ENCODE assay signal across 19 mouse cellular contexts in genomic region chr12:36146230-36147011, GRCm38 (mm10). TPM values are rescaled to one million over a fixed set of nuclear protein-coding genes. Genes with fewer than 3 reads are reported as not detected.
A peak's percentile ranks its signal among the peaks of the same experiment; 100 is the strongest.
DNase-seq lines count a peak whose midpoint lies in the region; ATAC-seq and TF ChIP-seq lines count a peak whose summit lies in the region.
"Had no signal": no experiment of that assay in that cellular context is flagged by ENCODE, and none has a peak within 500 bp of the region (broad histone marks: within the 10 kb centered on the region; RNA-seq: fewer than 3 reads in every experiment).

No protein-coding gene starts in this region.

- intact Hi-C loops in heart, adult 2 months (cut with DNase I), result no loop called here

- H3K27ac ChIP-seq in heart, adult 2 months, result no peak overlapping the region
- no peak overlapping the region for H3K27ac ChIP-seq in heart, embryonic 12.5 days (ENCODE audit: poor library complexity, severe bottlenecking)
- H3K27ac ChIP-seq in lung, postnatal 0 days (ENCODE audit: low read length), result no peak overlapping the region
- H3K27ac ChIP-seq: embryonic facial prominence, embryonic 12.5 days; hindbrain, embryonic 14.5 days; limb, embryonic 13.5 days; lung, embryonic 15.5 days; neural tube, embryonic 15.5 days had no signal

- no peak for TF ChIP-seq POLR2A in heart, adult 2 months (IDR thresholded peaks at IDR 0.05; ENCODE audit: insufficient read depth, low read depth, low read length)

- DNase-seq in heart, adult 2 months, result no peak
- no peak for DNase-seq in lung, postnatal 0 days (ENCODE audit: low spot score)
- no peak for DNase-seq in lung, adult 18-20 months
- no peak for DNase-seq in right cerebral cortex, adult 18-20 months
- DNase-seq in right cerebral cortex, adult 2 months (ENCODE audit: low spot score in 2 of 2), result no peak
- no peak for DNase-seq in layer of hippocampus, postnatal 10 days (ENCODE audit: low spot score in 2 of 2)
- DNase-seq: B cell, adult 2 months; cerebellum, adult 11-12 months; heart, adult 11 months; kidney, adult 9 months; thymus, postnatal 25 days had no signal

- H3K4me1 ChIP-seq in heart, adult 2 months (ENCODE audit: control insufficient read depth, insufficient read depth, low read length), result peaks cover 2% of the 10 kb centered on the region; the same call in 1 of the 2 replicates
- peaks cover 17% of the 10 kb centered on the region for H3K4me1 ChIP-seq in heart, embryonic 12.5 days (replicated peaks)
- no peaks in the 10 kb centered on the region for H3K4me1 ChIP-seq in lung, postnatal 0 days (ENCODE audit: insufficient read depth, low read depth, low read length)
- H3K4me1 ChIP-seq: embryonic facial prominence, embryonic 12.5 days; lung, embryonic 15.5 days had no signal

- no peak for TF ChIP-seq EP300 in heart, adult 2 months (IDR thresholded peaks at IDR 0.05; ENCODE audit: insufficient read depth, low read depth, low read length)
- no peak for TF ChIP-seq EP300 in lung, postnatal 0 days (IDR thresholded peaks at IDR 0.05)

- no peak for ATAC-seq in heart, embryonic 12.5 days (ENCODE audit: insufficient number of reproducible peaks, low FRiP score)
- no peak for ATAC-seq in lung, postnatal 0 days
- ATAC-seq in activated CD4-positive, CD25-positive, alpha-beta regulatory T cell, adult 4 months, result peak; percentile 14

- no peaks in the 10 kb centered on the region for H3K9me3 ChIP-seq in heart, embryonic 12.5 days (replicated peaks)
- H3K9me3 ChIP-seq in lung, postnatal 0 days (ENCODE audit: low read length), result no peaks in the 10 kb centered on the region
- H3K9me3 ChIP-seq: embryonic facial prominence, embryonic 12.5 days; lung, embryonic 15.5 days; megakaryocyte, embryonic 14.5 days; neural tube, embryonic 15.5 days had no signal

- peaks cover 9% of the 10 kb centered on the region for H3K36me3 ChIP-seq in heart, adult 2 months (ENCODE audit: control insufficient read depth, insufficient read depth, low read length)
- peaks cover 6% of the 10 kb centered on the region; the same call in 1 of the 2 replicates for H3K36me3 ChIP-seq in heart, embryonic 12.5 days
- no peaks in the 10 kb centered on the region for H3K36me3 ChIP-seq in lung, postnatal 0 days (ENCODE audit: insufficient read depth, low read length)
- H3K36me3 ChIP-seq: embryonic facial prominence, embryonic 12.5 days; lung, embryonic 15.5 days; neural tube, embryonic 15.5 days had no signal

- no peaks in the 10 kb centered on the region for H3K27me3 ChIP-seq in heart, adult 2 months (ENCODE audit: control insufficient read depth, insufficient read depth, low read length)
- no peaks in the 10 kb centered on the region for H3K27me3 ChIP-seq in heart, embryonic 12.5 days (replicated peaks)
- H3K27me3 ChIP-seq in lung, postnatal 0 days (replicated peaks; ENCODE audit: insufficient read depth, low read length), result no peaks in the 10 kb centered on the region
- H3K27me3 ChIP-seq: embryonic facial prominence, embryonic 12.5 days; limb, embryonic 13.5 days; lung, embryonic 15.5 days; megakaryocyte, embryonic 14.5 days; neural tube, embryonic 15.5 days had no signal

- 90% methylated on average over 3 of the region's 3 CpGs for WGBS in heart, adult 2 months
- 92% methylated on average over 3 of the region's 3 CpGs for WGBS in heart, embryonic 12.5 days
- 92% methylated on average over 3 of the region's 3 CpGs for WGBS in lung, postnatal 0 days

- no peak overlapping the region for H3K4me3 ChIP-seq in heart, adult 2 months
- no peak overlapping the region for H3K4me3 ChIP-seq in heart, embryonic 12.5 days
- no peak overlapping the region for H3K4me3 ChIP-seq in lung, postnatal 0 days (ENCODE audit: low read depth, low read length)
- H3K4me3 ChIP-seq: embryonic facial prominence, embryonic 12.5 days; limb, embryonic 13.5 days; lung, embryonic 15.5 days; megakaryocyte, embryonic 14.5 days; neural tube, embryonic 15.5 days had no signal

- peak; percentile 35 for TF ChIP-seq CTCF in heart, adult 2 months (IDR thresholded peaks at IDR 0.05)
- 0 out of 2 replicates have a peak, but pooled peaks have one; percentile 21 for TF ChIP-seq CTCF in lung, postnatal 0 days (IDR thresholded peaks at IDR 0.05)

- H3K79me2 ChIP-seq in heart, adult 2 months (replicated peaks; ENCODE audit: control insufficient read depth, insufficient read depth, low read length), result peaks cover 3% of the 10 kb centered on the region

- H3K4me2 ChIP-seq in heart, embryonic 12.5 days, result no peak overlapping the region
- H3K4me2 ChIP-seq in lung, postnatal 0 days (replicated peaks; ENCODE audit: low read depth, low read length), result no peak overlapping the region
- H3K4me2 ChIP-seq: embryonic facial prominence, embryonic 12.5 days; hindbrain, embryonic 14.5 days; limb, embryonic 13.5 days; lung, embryonic 15.5 days; neural tube, embryonic 15.5 days had no signal

- H3K9ac ChIP-seq in heart, adult 2 months (ENCODE audit: low read depth, low read length), result no peak overlapping the region
- H3K9ac ChIP-seq in heart, embryonic 12.5 days, result no peak overlapping the region
- no peak overlapping the region for H3K9ac ChIP-seq in lung, postnatal 0 days (replicated peaks; ENCODE audit: low read depth)
- H3K9ac ChIP-seq: embryonic facial prominence, embryonic 12.5 days; hindbrain, embryonic 14.5 days; limb, embryonic 13.5 days; lung, embryonic 15.5 days; neural tube, embryonic 15.5 days had no signal

RNA-seq across cellular contexts. Expression of gene Ankmy2, which starts 10.5 kb away (rescaled TPM):
- 10 to 100 TPM; 13.3 to 15.5 TPM for total RNA-seq in heart, adult 2 months (2021)
- polyA plus RNA-seq in heart, adult 2 months (2012; rRNA removed), result 7.0 and 12.4 TPM in 2 replicates
- 26.7 and 27.6 TPM in 2 replicates for polyA plus RNA-seq in heart, embryonic 12.5 days (2016; fragmentation: Nextera tagmentation; extraction: Ambion mirVana)
- polyA plus RNA-seq in lung, postnatal 0 days (2015; fragmentation: Nextera tagmentation; extraction: Ambion mirVana), result 21.4 and 24.1 TPM in 2 replicates
- polyA plus RNA-seq in activated CD4-positive, CD25-positive, alpha-beta regulatory T cell, adult 4 months (2017; shearing (Covaris generic)), result 10 to 100 TPM; 38.5 to 41.6 TPM
- 10 to 100 TPM; 53.7 to 55.5 TPM for total RNA-seq in layer of hippocampus, postnatal 10 days (2021)

RNA-seq across cellular contexts. Expression of gene Bzw2, which starts 11.5 kb away (rescaled TPM):
- total RNA-seq in heart, adult 2 months (2021), result 100 to 1,000 TPM; 175 to 199 TPM
- 67.3 and 128 TPM in 2 replicates for polyA plus RNA-seq in heart, adult 2 months (2012; rRNA removed)
- 213 and 218 TPM in 2 replicates for polyA plus RNA-seq in heart, embryonic 12.5 days (2016; fragmentation: Nextera tagmentation; extraction: Ambion mirVana)
- 43.4 and 44.2 TPM in 2 replicates for polyA plus RNA-seq in lung, postnatal 0 days (2015; fragmentation: Nextera tagmentation; extraction: Ambion mirVana)
- polyA plus RNA-seq in activated CD4-positive, CD25-positive, alpha-beta regulatory T cell, adult 4 months (2017; shearing (Covaris generic)), result 100 to 1,000 TPM; 170 to 178 TPM
- 100 to 1,000 TPM; 140 to 147 TPM for total RNA-seq in layer of hippocampus, postnatal 10 days (2021)
